Mouse (Mus musculus): ENCODE results near the gene Slamf8. TPM values are rescaled to one million over a fixed set of nuclear protein-coding genes. Genes with fewer than 3 reads are reported as not detected.

Gene Slamf8
- polyA plus RNA-seq, 1 experiment from 2014 or later = 0.10 TPM

Other genes with a start within 250 kb of the Slamf8 start
- 0.83 and 1.0 TPM in 2 replicates for gene Kcnj10, start 249.4 kb downstream of the Slamf8 start, polyA plus RNA-seq (2015; fragmentation: Nextera tagmentation; extraction: Ambion mirVana)
- gene Pigm, start 214.0 kb downstream of the Slamf8 start, polyA plus RNA-seq (2015; fragmentation: Nextera tagmentation; extraction: Ambion mirVana) = 7.6 and 7.9 TPM in 2 replicates
- 0.73 and 1.1 TPM in 2 replicates for gene Slamf9, start 115.2 kb downstream of the Slamf8 start, polyA plus RNA-seq (2015; fragmentation: Nextera tagmentation; extraction: Ambion mirVana)
- 45.0 and 46.0 TPM in 2 replicates for gene Igsf9, start 108.8 kb downstream of the Slamf8 start, polyA plus RNA-seq (2015; fragmentation: Nextera tagmentation; extraction: Ambion mirVana)
- 246 and 251 TPM in 2 replicates for gene Tagln2, start 90.5 kb downstream of the Slamf8 start, polyA plus RNA-seq (2015; fragmentation: Nextera tagmentation; extraction: Ambion mirVana)
- 1.4 and 2.2 TPM in 2 replicates for gene Cfap45, start 69.8 kb downstream of the Slamf8 start, polyA plus RNA-seq (2015; fragmentation: Nextera tagmentation; extraction: Ambion mirVana)
- 0.57 and 0.59 TPM in 2 replicates for gene Vsig8, start 34.6 kb downstream of the Slamf8 start, polyA plus RNA-seq (2015; fragmentation: Nextera tagmentation; extraction: Ambion mirVana)
- not detected in 2 replicates for gene Fcrl6, start 12.0 kb upstream of the Slamf8 start, polyA plus RNA-seq (2015; fragmentation: Nextera tagmentation; extraction: Ambion mirVana)
- 15.4 and 17.2 TPM in 2 replicates for gene Dusp23, start 42.4 kb upstream of the Slamf8 start, polyA plus RNA-seq (2015; fragmentation: Nextera tagmentation; extraction: Ambion mirVana)
- gene Crp, start 107.5 kb upstream of the Slamf8 start, polyA plus RNA-seq (2015; fragmentation: Nextera tagmentation; extraction: Ambion mirVana) = 0.82 and 1.0 TPM in 2 replicates

Data from kidney, embryonic 15.5 days (tissue).